Mouse (Mus musculus) brain, embryonic 14.5 days (tissue): ENCODE measurements around the gene Hpf1.

Source experiments
- CTCF ChIP-seq: fragments of 200-500 bp; IDR thresholded peaks from 2 replicates; pipeline ENCODE4 v1.5.1; 2012; ENCODE audit warnings: inconsistent platforms, mild to moderate bottlenecking, moderate library complexity, borderline replicate concordance; ENCODE audit not compliant: insufficient read depth, insufficient read length; ENCODE audit errors: extremely low read depth
- POLR2A ChIP-seq: fragments of 200-500 bp; IDR thresholded peaks from 2 replicates; pipeline ENCODE4 v1.6.1; 2012; ENCODE audit warnings: mild to moderate bottlenecking, inconsistent platforms, borderline replicate concordance; ENCODE audit not compliant: poor library complexity, insufficient read depth, insufficient read length, severe bottlenecking; ENCODE audit errors: extremely low read depth

GRCm38 (mm10) chr8:60859605-60860004 lies 30.6 kb upstream of the Hpf1 start:
- TF ChIP-seq CTCF (no peak), POLR2A (no peak)
